Mouse (Mus musculus) hindlimb bud, embryonic 11.5 days (tissue): Measurements from ENCODE around the gene Cald1.

Source experiments
- DNase-seq: peaks from one replicate; pipeline ENCODE4 v3.0.0-alpha.2; 2012; ENCODE audit warnings: low read depth, low spot score; ENCODE audit errors: extremely low spot score

The Cald1 gene

DNA sequence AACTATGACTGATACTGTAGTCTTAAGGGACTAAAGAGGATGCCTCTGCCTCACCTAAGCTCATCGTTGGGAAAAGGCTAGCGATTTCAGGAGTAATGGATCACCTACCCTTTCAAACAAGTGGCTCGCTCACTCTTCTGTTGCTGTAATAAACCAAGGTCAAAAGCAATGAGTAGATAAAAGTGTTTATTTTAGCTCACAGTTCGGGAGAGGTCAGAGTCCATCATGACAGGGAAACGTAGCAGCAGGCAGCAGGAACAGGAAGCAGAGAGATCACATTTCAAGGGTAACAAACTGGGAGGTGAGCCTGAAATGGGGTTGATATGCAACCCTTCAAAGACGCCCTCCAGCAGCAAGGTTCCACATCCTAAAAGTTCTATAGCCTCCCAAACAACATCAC is 64.3 kb downstream of the Cald1 start:
- DNase-seq = no peak

DNA sequence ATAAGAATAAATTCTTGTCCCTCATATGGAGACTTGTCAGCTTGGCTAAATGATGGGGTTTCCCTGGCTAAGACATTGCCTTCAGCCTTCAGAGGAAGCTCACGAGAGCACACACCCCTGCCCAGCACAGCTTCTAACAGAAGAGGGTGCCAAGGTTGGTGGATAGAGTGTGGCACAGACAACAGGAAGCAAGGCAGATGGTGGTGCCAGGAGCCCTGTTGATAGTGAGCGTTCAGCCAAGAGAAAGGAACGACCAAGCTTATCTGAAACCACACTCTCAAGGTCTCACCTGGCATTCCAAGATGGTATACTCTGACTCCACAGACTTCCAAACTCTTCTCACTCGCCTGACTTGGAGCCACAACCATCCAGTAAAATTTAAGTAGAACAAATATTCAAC is 66.0 kb downstream of the Cald1 start:
- DNase-seq = no peak

DNA sequence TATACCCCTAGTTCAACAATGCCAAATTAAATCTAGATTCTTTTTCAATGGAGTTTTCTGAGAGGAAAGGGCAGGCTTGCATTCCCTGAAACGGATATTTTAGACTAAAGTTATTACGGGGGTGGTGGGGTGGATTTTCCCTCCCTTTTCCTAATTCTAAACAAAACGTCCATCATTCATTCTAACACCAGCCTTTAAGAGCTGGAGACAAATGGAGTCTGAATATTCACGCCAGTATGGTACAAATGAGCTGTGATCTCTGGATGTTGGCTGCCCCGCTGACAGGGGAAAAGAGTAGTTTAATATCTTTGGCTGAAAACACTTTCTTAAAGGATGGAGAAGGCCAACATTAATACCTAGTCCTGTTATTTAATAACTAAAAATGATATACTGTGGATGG is 66.4 kb downstream of the Cald1 start:
- DNase-seq = no peak

DNA sequence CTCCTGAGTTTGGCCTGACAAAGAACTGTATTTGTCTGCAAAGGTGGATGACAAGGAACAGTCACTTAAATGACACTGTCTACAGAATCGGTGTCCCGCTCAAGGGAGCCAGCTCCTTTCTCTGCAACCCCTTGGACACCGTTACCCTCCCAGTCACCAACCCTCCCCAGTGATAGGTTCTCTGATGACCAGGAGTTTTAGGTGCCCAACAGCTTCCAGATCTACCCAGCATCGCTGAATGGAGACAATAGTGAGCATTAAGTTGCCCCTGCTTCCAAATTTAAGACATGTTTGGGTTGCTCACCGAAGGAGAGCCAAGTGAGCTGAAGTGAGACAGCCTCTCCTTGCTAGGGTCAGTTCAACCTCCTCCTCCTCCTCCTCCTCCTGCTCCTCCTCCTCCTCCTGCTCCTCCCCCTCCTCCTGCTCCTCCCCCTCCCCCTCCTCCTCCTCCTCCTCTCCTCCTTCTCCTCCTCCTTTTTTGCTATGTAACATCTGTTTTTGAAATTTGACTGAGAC is 70.5 kb downstream of the Cald1 start:
- no peak for DNase-seq

DNA sequence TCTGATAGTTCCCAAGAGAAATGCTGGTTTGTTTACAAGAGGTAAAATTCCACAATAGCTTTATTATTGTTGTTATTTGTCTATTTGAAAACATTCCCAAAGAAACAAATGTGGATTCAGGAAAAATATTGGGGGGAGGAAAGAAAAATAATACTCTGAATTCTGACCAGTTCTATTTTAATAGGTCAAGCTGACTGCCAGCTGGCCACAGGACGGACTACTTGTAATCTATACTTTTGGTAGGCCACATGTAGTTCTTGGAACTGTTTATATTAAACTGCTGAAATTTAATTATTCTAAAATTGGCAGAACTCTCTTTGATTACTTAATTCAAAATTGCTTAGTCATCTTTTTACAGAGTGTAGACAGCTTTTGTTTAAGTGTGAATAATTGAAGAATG is 73.1 kb downstream of the Cald1 start:
- DNase-seq = no peak

DNA sequence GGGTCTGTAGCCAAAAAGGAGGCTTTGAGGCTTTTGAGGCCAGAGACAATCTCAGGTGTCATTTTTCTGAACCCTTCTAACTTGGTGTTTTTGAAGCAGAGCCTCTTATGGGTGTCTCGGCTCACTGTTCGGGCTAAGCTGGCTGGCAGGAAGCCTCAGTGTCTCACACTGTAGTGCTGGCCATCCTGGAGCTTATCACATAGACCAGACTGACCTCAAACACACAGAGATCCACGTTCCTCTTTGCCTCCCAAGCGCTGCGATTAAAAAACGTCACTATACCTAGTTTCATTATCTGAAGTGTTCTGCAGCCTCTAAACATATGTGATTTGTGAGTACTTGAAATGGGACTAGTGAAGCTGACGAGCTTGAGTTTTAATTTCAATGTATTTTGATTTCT is 76.1 kb downstream of the Cald1 start:
- DNase-seq = no peak

DNA sequence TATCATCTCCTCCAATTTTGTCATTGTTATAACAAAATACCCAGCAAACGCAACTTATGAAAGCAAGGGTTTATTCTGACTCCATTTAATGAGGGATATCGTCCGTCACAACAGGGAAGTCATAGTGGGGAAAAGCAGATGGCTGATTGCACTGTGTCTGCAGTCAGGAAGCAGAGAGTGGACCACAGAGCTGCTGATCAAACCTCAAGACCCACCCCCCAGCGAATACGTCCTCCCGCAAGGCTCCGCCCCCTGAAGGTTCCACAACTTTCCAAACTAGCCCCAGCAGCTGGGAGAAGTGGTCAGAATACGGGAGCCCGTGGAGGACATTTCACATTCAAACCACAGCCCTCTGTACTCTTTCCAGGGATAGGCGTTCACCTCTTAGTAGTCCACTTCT is 76.6 kb downstream of the Cald1 start:
- no peak for DNase-seq

DNA sequence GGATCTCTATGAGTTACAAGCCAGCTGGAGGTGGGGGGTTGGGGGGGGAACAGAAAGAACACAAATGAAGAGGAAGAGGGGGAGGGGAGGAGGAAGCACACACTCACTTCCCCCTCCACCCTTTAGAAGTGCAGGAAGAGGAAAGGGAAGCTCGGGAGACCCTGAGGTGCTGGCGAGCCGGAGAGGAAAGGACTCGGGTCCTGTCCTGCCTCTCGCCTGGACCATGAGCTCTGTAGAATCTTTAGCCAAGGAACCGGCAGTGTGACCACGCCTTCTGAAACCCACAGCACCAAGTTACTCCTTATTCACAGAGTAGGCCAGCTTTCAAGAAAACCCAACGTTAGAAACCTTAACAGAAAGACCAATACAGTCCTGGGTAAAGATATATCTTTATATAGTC is 83.8 kb downstream of the Cald1 start:
- no peak for DNase-seq

DNA sequence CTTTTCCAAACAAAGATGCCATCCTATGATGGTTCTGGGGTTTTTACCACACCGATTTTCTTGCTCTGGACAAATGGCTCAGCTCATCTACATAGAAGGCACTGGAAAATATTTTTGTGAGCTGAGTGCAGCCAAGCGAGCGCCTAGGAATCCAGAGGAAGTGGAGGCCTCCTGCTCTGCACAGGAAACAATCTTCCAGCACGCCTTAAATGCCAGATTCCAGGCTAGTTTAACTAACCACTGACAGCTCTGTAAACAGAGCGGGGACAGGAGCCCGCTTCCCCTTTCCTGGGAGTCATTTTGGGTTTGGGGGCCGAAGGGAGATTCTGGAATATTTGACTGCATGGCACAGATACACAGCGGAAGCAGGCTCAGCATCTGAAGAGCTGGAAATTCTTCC is 86.6 kb downstream of the Cald1 start:
- no peak for DNase-seq

DNA sequence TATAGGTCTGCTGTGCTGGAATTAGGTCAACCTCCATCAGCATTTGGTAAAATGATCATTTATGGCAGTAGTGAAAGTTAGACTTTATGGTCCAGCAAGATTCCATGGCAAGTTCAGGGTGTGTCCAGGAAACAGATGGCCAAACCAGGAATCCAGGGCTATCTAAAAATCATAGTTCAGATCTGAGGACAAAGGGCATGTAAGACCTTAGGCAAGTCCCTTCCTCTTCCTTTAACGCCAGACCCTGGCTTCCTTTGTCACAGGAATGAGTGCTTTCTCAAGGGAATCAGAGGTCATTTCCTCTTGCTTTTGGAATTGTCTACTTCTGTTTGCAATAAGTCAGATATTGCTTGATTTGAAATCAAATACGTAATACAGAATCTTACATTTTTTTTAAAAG is 90.7 kb downstream of the Cald1 start:
- DNase-seq = no peak

DNA sequence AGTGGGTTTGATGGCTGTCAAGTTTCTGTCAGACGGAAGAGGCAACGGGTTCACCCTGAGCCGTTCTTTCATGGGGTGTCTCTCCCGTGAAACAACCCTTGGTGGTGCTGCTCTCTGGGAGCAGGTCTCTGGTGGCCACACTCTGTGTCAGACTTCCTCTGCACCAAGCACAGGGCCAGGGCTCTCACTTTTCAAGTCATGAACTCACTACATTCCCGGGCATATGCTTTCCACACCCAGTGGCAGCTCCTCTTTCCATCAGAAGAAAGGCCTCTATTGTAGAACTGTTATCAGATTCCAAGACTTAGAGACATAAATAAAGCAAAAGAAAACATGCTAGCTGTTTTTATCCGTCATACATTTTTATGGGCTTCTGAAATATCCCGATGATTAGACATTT is 93.1 kb downstream of the Cald1 start:
- no peak for DNase-seq

DNA sequence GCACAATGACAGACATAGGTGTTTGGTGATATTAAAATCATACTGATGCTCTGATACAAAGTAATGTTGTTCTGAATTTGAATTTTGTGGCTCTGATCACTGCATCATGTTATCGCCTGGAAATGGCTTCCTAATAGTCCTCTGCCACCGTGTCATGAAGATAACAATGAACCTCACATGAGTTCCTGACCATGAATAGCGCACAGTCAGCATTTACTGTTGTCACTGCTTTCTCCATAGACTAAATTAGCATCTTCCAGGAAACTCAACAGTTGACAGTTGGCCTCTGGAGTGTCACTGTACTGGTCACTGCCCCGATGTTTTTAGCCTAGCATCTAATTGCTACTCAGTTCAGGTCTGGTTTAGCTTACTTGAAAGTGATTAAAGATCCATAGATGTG is 95.8 kb downstream of the Cald1 start:
- DNase-seq = no peak

DNA sequence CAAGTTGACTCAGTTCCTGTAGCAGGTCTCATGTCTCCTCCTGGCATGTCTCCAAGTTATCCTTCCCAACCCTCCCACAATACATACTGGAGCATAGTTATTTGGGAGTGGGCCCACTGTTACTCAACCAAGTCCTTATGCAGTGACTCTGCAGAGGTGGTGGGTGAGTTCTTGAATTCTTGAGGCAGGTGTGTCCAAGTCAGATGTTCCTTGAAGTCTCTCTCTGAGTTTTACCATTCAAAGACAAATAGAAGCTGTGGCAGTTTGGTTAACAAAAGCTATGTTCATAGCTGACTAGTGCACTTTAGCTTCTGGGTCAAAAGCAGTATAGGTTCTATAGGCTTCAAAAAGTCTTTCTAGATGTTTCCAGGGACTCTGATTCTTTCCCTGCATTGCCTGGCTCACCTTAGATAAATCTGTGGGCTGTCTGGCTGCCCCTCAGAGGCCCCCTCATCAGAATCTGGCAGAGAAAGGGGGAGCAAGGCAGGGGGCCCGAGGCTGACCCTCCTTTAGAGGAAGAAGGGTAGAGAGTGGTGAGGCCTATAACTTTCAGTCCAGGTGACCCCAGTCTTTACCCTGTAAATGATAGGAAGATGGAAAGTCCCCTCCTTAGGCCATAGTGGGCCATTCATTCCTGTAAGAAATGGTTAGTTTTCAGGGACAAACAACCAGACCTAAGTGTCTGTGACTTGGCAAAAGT is 105.3 kb downstream of the Cald1 start:
- no peak for DNase-seq

DNA sequence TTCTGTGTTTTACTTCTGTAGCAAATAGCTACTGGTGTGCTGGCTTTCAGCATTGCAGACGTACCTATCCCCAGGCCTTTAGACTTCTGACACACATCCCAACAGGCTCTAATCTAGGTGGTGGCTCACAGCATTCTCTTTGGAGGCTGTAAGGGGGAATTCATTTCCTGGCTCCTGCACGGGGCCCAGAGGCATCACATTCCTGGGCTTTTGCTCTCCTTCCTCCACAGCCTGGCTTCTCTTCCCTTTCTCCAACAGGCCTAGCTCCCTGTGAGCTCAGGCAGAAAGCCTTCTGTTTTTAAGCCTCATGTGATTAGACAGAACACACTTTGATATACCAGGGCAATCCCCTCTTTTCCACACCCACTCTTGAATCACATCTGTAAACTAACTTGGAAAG is 109.2 kb downstream of the Cald1 start:
- DNase-seq = no peak

DNA sequence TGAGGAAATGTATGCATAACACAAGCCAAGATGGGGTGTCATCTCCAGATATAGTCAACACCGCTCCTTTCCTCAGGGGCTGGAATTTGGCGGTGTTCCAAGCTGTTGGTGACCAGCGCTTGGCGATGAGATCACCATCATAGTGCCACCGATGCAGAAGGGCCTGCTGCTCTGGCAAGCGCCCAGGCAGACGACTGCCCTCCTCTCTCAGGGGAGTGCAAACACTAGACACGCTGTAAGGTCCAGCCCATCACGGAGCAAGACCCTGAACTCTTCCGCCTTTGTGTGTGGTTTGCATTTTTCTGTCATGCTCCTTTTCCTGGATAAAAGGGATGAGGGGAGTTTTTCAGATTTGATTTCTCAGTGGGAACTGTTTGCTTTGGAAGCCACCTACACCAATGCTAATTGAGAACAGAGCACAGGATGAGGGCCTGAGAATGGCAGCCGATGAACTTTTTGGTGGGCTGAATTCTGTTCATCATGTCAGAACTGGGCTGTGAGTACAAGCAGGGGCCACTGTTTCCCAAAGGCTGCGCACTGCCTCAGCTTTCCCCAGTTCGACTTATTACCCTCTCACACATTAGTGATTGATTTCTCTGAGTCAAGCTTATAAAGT is 110.5 kb downstream of the Cald1 start:
- no peak for DNase-seq

DNA sequence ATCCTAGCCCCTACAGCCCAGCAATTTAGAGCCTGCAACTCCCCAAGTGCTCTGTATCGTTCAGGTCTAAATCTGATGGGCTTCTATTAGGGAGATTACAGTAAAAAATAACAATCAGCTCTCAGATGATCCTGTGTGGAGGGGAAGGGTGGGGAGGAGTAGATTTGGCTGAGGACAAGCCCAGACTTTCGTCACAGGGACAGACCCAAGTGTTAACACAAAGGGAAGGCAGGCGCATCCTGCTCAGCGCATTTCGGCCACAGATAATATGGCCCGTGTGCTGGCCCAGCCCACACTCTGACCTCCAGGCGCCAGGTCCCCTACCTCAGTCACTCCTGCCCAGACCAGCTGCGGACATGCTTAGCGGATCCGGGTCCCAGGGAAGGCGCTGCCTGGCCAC is 111.0 kb downstream of the Cald1 start:
- DNase-seq = no peak

DNA sequence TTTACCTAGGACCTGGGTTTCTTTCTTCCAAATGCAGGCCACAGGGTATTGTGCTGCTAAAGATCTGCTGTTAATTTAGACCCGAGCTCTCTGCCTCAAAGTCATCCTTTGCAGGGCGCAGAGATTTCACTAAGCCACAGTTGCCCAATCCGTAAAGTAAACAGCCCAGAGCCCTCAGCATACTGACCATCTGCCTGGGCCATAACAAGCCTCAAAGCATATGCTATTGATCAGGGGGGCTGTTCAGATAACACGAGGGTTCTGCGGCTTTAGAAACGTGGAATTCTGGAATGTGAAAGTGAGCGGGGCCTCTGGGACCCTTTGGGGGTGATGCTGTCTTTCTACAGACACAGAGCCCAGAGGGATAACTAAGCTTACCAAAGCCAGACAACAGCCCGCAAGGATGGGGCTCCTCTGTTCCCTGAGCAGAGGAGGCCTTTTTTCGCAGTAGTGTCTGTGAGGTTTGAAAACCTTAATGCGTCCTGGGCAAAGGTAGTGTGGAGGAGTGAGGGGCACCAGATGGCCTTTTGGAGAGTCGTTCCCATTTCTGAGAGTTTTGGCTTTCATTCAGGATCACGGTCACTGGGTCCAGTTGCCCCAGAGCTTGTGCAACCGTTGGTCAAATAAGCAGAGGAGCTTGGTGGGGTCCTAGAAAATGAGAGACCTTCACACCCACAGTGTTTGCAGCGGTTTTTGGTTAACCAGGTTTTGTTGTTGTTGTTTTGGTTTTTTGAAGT is 111.8 kb downstream of the Cald1 start:
- no peak for DNase-seq

DNA sequence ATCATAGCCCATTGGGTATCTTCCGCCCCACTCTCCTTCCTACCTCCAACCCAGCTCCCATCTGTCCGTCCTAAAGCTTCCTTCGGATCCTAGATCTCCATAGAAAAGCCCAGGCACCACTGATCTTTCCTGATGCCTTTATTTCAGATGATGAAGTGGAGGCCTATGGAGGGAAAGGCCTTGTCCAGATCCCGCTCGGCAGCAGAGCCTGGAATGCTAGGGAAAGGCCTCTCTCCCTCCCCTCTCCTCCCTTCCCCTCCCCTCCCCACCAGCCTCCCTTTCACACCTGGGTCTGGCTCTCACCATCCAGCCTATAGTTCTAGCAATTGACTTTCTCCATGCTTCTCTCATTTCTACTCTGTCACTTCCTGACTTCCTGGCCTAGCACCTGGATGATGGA is 112.5 kb downstream of the Cald1 start:
- DNase-seq = no peak

DNA sequence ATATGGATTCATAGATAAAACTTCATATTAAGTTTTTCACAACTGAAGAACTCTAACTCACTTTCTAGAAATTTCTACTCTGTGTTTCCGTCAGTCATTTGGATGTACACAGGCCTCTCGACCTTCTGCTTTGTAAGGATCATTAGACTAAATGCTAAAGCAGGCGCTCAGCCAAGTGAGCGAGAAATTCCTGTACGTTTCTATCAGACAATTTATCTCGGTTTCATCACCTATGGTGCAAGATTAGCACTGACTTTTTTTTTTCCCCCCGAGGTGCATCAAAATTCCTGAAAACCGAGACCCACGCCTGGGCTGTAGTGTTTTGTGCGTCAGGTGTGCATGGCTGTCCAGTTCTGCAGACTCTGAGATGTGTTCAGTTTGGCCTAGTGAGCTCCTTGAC is 113.3 kb downstream of the Cald1 start:
- DNase-seq = no peak

DNA sequence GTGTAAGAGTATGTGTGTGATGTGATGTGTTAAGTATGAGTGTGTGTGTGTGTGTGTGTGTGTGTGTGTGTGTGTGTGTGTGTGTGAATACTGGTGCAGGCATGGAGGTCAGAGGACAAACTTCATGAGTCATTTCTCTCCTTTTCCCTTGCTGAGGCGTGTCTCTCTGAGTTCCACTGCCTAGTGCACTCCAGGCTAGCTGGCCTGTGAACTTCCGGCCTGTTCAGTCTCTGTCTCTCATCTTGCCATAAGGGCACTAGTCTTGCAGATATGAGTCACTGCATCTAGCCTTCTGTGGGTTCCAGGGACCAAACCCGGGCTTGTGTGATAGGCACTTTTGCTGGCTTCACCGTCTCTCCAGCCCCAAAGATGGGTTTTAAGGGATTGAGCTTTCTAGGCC is 114.9 kb downstream of the Cald1 start:
- DNase-seq = no peak

DNA sequence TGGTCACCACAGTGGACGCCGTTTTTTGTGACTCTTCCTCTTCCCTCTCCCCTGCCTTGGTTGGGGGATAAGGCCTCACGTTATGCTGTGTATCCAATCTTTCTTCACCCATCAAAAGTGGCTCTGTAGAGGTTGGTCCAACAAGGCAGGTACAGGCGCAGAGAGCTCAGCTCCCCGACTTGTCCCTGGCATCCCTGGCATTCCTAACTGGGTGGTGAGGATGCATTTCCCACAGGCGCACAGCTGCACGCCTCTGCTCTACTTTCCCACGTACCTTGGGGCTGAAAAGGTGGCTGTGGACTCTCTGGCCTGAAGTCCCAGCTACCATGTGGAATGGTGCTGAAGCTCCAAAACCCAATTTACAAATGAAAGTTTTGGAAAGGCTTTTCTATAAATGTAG is 115.5 kb downstream of the Cald1 start:
- DNase-seq = no peak

DNA sequence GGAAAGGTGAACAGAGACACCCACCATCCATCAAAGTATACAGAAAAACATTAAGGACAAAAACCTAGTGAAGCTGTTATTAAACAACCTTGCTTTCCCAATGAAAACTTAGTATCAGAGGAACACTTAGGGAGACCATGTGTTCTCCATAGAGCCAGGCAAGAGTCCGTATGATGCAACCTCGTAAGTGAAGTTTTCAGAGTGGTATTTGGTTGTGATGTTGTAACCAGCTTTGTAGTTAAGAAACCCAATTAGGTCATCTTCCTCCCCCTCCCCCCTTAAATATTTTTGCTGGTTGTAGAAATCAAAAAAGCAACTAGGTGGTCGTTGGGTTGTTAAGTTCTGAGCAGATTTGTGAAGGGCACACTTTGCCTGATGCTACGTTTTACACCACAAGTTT is 116.3 kb downstream of the Cald1 start:
- no peak for DNase-seq
